Mouse (Mus musculus) cortical plate, adult 2 months (tissue): Measurements from ENCODE around the gene Gje1.

Experiments
- CTCF ChIP-seq: fragments of 200-500 bp; IDR thresholded peaks from 2 replicates; pipeline ENCODE4 v1.5.1; 2011; ENCODE audit warnings: mild to moderate bottlenecking, control low read depth, low read length; ENCODE audit not compliant: insufficient read depth; ENCODE audit errors: extremely low read depth
- POLR2A ChIP-seq: fragments of 200-500 bp; IDR thresholded peaks from 2 replicates; pipeline ENCODE4 v1.6.1; 2011; ENCODE audit warnings: mild to moderate bottlenecking, low read length, control low read depth; ENCODE audit not compliant: insufficient read depth; ENCODE audit errors: extremely low read depth

GRCm38 (mm10) chr10:14666147-14666546, 51.9 kb downstream of the Gje1 start:
- no peak for TF ChIP-seq CTCF
- no peak for TF ChIP-seq POLR2A
